In genomic region chr9:106296637-106297174, GRCm38 (mm10) we compare ENCODE assay signal across 17 mouse cellular contexts.
"Had no signal": no experiment of that assay in that cellular context is flagged by ENCODE, and none has a peak within 500 bp of the region (broad histone marks: within the 10 kb centered on the region; RNA-seq: fewer than 3 reads in every experiment).

No protein-coding gene starts in this region.

- H3K9me3 ChIP-seq: kidney, embryonic 15.5 days; liver, embryonic 13.5 days; midbrain, embryonic 12.5 days; midbrain, embryonic 15.5 days; neural tube, embryonic 12.5 days; neural tube, embryonic 15.5 days; stomach, embryonic 15.5 days had no signal

- H3K4me1 ChIP-seq: midbrain, embryonic 12.5 days; midbrain, embryonic 15.5 days; neural tube, embryonic 12.5 days; neural tube, embryonic 15.5 days; stomach, embryonic 15.5 days had no signal

- H3K27me3 ChIP-seq: kidney, embryonic 15.5 days; liver, embryonic 13.5 days; midbrain, embryonic 12.5 days; midbrain, embryonic 15.5 days; neural tube, embryonic 12.5 days; neural tube, embryonic 15.5 days; stomach, embryonic 15.5 days had no signal

- H3K36me3 ChIP-seq: midbrain, embryonic 15.5 days had no signal

- ATAC-seq: midbrain, embryonic 15.5 days had no signal

- H3K27ac ChIP-seq: kidney, embryonic 15.5 days; left cerebral cortex, adult 2 months; liver, embryonic 13.5 days; midbrain, embryonic 12.5 days; midbrain, embryonic 15.5 days; neural tube, embryonic 12.5 days; neural tube, embryonic 15.5 days; stomach, embryonic 15.5 days had no signal

- H3K4me2 ChIP-seq: kidney, embryonic 15.5 days; liver, embryonic 13.5 days; midbrain, embryonic 12.5 days; midbrain, embryonic 15.5 days; neural tube, embryonic 12.5 days; neural tube, embryonic 15.5 days; stomach, embryonic 15.5 days had no signal

- DNase-seq: kidney, adult 2 months; kidney, postnatal 10 days; kidney, postnatal 36 days; layer of hippocampus, postnatal 36 days; liver, embryonic 13.5 days; lung, adult 2 months; right cerebral cortex, adult 18-20 months; right cerebral cortex, postnatal 14 days; right cerebral cortex, postnatal 4 days; thymus, postnatal 25 days had no signal

- H3K9ac ChIP-seq: kidney, embryonic 15.5 days; liver, embryonic 13.5 days; midbrain, embryonic 12.5 days; midbrain, embryonic 15.5 days; neural tube, embryonic 12.5 days; neural tube, embryonic 15.5 days; stomach, embryonic 15.5 days had no signal

- H3K4me3 ChIP-seq: kidney, embryonic 15.5 days; left cerebral cortex, adult 2 months; liver, embryonic 13.5 days; midbrain, embryonic 12.5 days; midbrain, embryonic 15.5 days; neural tube, embryonic 12.5 days; neural tube, embryonic 15.5 days; stomach, embryonic 15.5 days had no signal
